Mouse (Mus musculus): ENCODE measurements around the gene Rtp3.

- TF ChIP-seq POLR2A (IDR thresholded peaks at IDR 0.05; ENCODE audit: low read depth, low read length) (no peak), CTCF (IDR thresholded peaks at IDR 0.05; ENCODE audit: extremely low read depth, insufficient read depth, insufficient read length, insufficient replicate concordance) (no peak)
Measured at GRCm38 (mm10) chr9:110987331-110987730, 3.1 kb downstream of the Rtp3 start.

All from spleen, adult 2 months (tissue).